Mouse (Mus musculus) hindbrain, postnatal 0 days (tissue): ENCODE measurements around the gene D230025D16Rik. TPM values are rescaled to one million over a fixed set of nuclear protein-coding genes. Genes with fewer than 3 reads are reported as not detected.
A peak's percentile ranks its signal among the peaks of the same experiment; 100 is the strongest.

Source experiments
- ATAC-seq: fragments of 200-750 bp; cut with Nextera tagmentation; 2 replicates; pipeline ENCODE4 v1.8.0; 2017; ENCODE audit warnings: mild to moderate bottlenecking, moderate TSS enrichment, moderate library complexity
- DNase-seq: peaks from one replicate; pipeline ENCODE4 v3.0.0-alpha.2; 2015; ENCODE audit warnings: low spot score
- H3K27ac ChIP-seq: fragments of 300-500 bp; sonication (generic); 2 replicates; pipeline ENCODE4 v1.5.1; 2014; ENCODE audit warnings: mild to moderate bottlenecking
- H3K27me3 ChIP-seq: fragments of 300-500 bp; sonication (generic); 2 replicates; pipeline ENCODE4 v1.6.1; 2014; ENCODE audit warnings: low read length, mixed read lengths; ENCODE audit not compliant: insufficient read depth
- H3K36me3 ChIP-seq: fragments of 300-500 bp; sonication (generic); 2 replicates; pipeline ENCODE4 v1.6.1; 2014; ENCODE audit warnings: low read length, mixed read lengths; ENCODE audit not compliant: insufficient read depth
- H3K4me1 ChIP-seq: fragments of 300-500 bp; sonication (generic); 2 replicates; pipeline ENCODE4 v1.6.1; 2014; ENCODE audit warnings: antibody characterized with exemption, low read length, mixed read lengths; ENCODE audit not compliant: insufficient read depth
- H3K4me2 ChIP-seq: fragments of 300-500 bp; sonication (generic); 2 replicates; pipeline ENCODE4 v1.6.1; 2014; ENCODE audit warnings: low read depth, mild to moderate bottlenecking, low read length, moderate library complexity, mixed read lengths
- H3K4me3 ChIP-seq: fragments of 300-500 bp; sonication (generic); 2 replicates; pipeline ENCODE4 v1.5.1; 2014; ENCODE audit warnings: low read length
- H3K9ac ChIP-seq: fragments of 300-500 bp; sonication (generic); replicated peaks from 2 replicates; pipeline ENCODE4 v1.6.1; 2014; ENCODE audit warnings: mild to moderate bottlenecking, low read length, moderate library complexity, mixed read lengths
- H3K9me3 ChIP-seq: fragments of 300-500 bp; sonication (generic); 2 replicates; pipeline ENCODE4 v1.6.1; 2016; ENCODE audit warnings: low read length, mixed read lengths
- CTCF ChIP-seq: IDR thresholded peaks from 2 replicates; pipeline ENCODE4 v1.5.1; 2016; ENCODE audit warnings: antibody characterized with exemption, control low read depth, low read depth
- WGBS: fragments of 180-500 bp; shearing (Covaris S2); extraction: QIAGEN DNeasy Blood & Tissue Kit; methylation state at CpG from one replicate; pipeline ENCODE4 v1.1.7; 2014; 5-methylcytosine and 5-hydroxymethylcytosine counted together
- polyA plus RNA-seq: library from polyadenylated mRNA; unstranded; fragments of >200 nt; fragmentation: Nextera tagmentation; extraction: Ambion mirVana; gene quantifications from 2 replicates; pipeline ENCODE4 v1.2.1, GENCODE M21; 2015
- total RNA-seq: library from RNA; depleted of rRNA; stranded (reverse); fragments of >200 nt; gene quantifications from 2 replicates; pipeline ENCODE4 v1.2.3, GENCODE M21; 2014

D230025D16Rik gene
- total and polyA plus RNA-seq, 2 experiments from 2014 or later, result 22.1 to 39.5 TPM

- no peak overlapping the region for H3K4me2 ChIP-seq
- no peak overlapping the region for H3K27ac ChIP-seq
- H3K9me3 ChIP-seq, result no peaks in the 10 kb centered on the region
- H3K36me3 ChIP-seq, result no peaks in the 10 kb centered on the region
- peaks cover 16% of the 10 kb centered on the region for H3K27me3 ChIP-seq
- H3K4me3 ChIP-seq, result no peak overlapping the region
- H3K9ac ChIP-seq, result no peak overlapping the region
- ATAC-seq (no peak), DNase-seq (no peak)
- WGBS, result 67% methylated on average over 7 of the region's 7 CpGs
- H3K4me1 ChIP-seq, result peaks cover 10% of the 10 kb centered on the region
- no peak for TF ChIP-seq CTCF
These were observed 35.6 kb downstream of the D230025D16Rik start for GRCm38 (mm10) chr8:105260371-105261099.

- H3K4me3 ChIP-seq, result no peak overlapping the region
- 90% methylated on average over 12 of the region's 12 CpGs for WGBS
- peaks cover 10% of the 10 kb centered on the region for H3K4me1 ChIP-seq
- H3K27ac ChIP-seq, result no peak overlapping the region
- no peak for TF ChIP-seq CTCF
- no peak for DNase-seq
- H3K27me3 ChIP-seq, result peaks cover 21% of the 10 kb centered on the region
- no peaks in the 10 kb centered on the region for H3K9me3 ChIP-seq
- no peak for ATAC-seq
- no peaks in the 10 kb centered on the region for H3K36me3 ChIP-seq
- no peak overlapping the region for H3K9ac ChIP-seq
- H3K4me2 ChIP-seq, result no peak overlapping the region
These were observed 36.5 kb downstream of the D230025D16Rik start for GRCm38 (mm10) chr8:105261326-105261980.

- no peak for DNase-seq
- Histone ChIP-seq H3K4me3 (no peak overlapping the region), H3K9me3 (no peaks in the 10 kb centered on the region), H3K36me3 (no peaks in the 10 kb centered on the region), H3K27me3 (peaks cover 14% of the 10 kb centered on the region), H3K9ac (no peak overlapping the region), H3K4me1 (peaks cover 10% of the 10 kb centered on the region), H3K4me2 (no peak overlapping the region), H3K27ac (no peak overlapping the region)
- no peak; the same call in 1 of the 2 replicates for TF ChIP-seq CTCF
- ATAC-seq, result no peak
- 43% methylated on average over 16 of the region's 16 CpGs for WGBS
These were observed 38.4 kb downstream of the D230025D16Rik start for GRCm38 (mm10) chr8:105263244-105263912.

- 1% methylated on average over 53 of the region's 54 CpGs for WGBS
- no peaks in the 10 kb centered on the region for H3K36me3 ChIP-seq
- H3K27me3 ChIP-seq, result peaks cover 20% of the 10 kb centered on the region
- no peaks in the 10 kb centered on the region for H3K9me3 ChIP-seq
- H3K27ac ChIP-seq, result no peak within 1 kb of the TSS
- ATAC-seq (no peak), DNase-seq (peak; percentile 50)
- peak within 1 kb of the TSS; percentile 93 for H3K4me2 ChIP-seq
- H3K4me1 ChIP-seq, result peaks cover 11% of the 10 kb centered on the region
- peak within 1 kb of the TSS; percentile 56 for H3K9ac ChIP-seq
- H3K4me3 ChIP-seq, result peak within 1 kb of the TSS; percentile 64
- no peak for TF ChIP-seq CTCF
These were observed 39.4 kb downstream of the D230025D16Rik start, which contains the start of the genes Tradd and Fbxl8 for GRCm38 (mm10) chr8:105264024-105264982. Gene Tradd, minus strand, starts transcription at chr8:105264609. Gene Fbxl8, plus strand, starts transcription at chr8:105264648.

- no peak for DNase-seq
- peaks cover 13% of the 10 kb centered on the region for H3K4me1 ChIP-seq
- H3K27ac ChIP-seq, result no peak overlapping the region
- no peak for ATAC-seq
- H3K4me2 ChIP-seq, result peak overlapping the region; percentile 93
- H3K36me3 ChIP-seq, result no peaks in the 10 kb centered on the region
- peaks cover 27% of the 10 kb centered on the region for H3K27me3 ChIP-seq
- H3K4me3 ChIP-seq, result peak overlapping the region; percentile 64
- WGBS, result 9% methylated on average over 10 of the region's 10 CpGs
- H3K9me3 ChIP-seq, result no peaks in the 10 kb centered on the region
- TF ChIP-seq CTCF, result no peak
- no peak overlapping the region for H3K9ac ChIP-seq
These were observed 40.2 kb downstream of the D230025D16Rik start for GRCm38 (mm10) chr8:105265128-105265527.

- Histone ChIP-seq H3K27me3 (peaks cover 34% of the 10 kb centered on the region), H3K27ac (no peak overlapping the region), H3K4me2 (no peak overlapping the region), H3K9ac (no peak overlapping the region), H3K4me3 (no peak overlapping the region), H3K36me3 (no peaks in the 10 kb centered on the region), H3K9me3 (no peaks in the 10 kb centered on the region), H3K4me1 (peaks cover 17% of the 10 kb centered on the region)
- DNase-seq (no peak), ATAC-seq (no peak)
- 18% methylated on average over 13 of the region's 13 CpGs for WGBS
- no peak for TF ChIP-seq CTCF
These were observed 41.8 kb downstream of the D230025D16Rik start for GRCm38 (mm10) chr8:105266775-105267174.
